Mouse (Mus musculus): ENCODE data around the gene Lsm14b. TPM values are rescaled to one million over a fixed set of nuclear protein-coding genes. Genes with fewer than 3 reads are reported as not detected.

The Lsm14b gene
- polyA plus RNA-seq, 2 experiments: 1.7 to 10.7 TPM

- H3K4me1 ChIP-seq (replicated peaks; ENCODE audit: control insufficient read depth in 2 of 2, insufficient read depth in 2 of 2, low read length in 1 of 2): peaks cover 0 to 6% of the 10 kb centered on the region in 2 experiments; a peak in 3 of 4 replicates
- 61% methylated on average over 3 of the region's 3 CpGs for WGBS (ENCODE audit: insufficient replicate concordance)
- ATAC-seq (ENCODE audit: insufficient read depth) (no peak), DNase-seq (ENCODE audit: low read depth in 3 of 3, low spot score in 3 of 3) (no peak)
- no peaks in the 10 kb centered on the region for H3K9me3 ChIP-seq (ENCODE audit: control insufficient read depth, low read length)
- no peak overlapping the region for H3K9ac ChIP-seq (replicated peaks)
- H3K27ac ChIP-seq: no peak overlapping the region
- H3K36me3 ChIP-seq (replicated peaks; ENCODE audit: control insufficient read depth, insufficient read depth, low read depth): no peaks in the 10 kb centered on the region
- H3K27me3 ChIP-seq (ENCODE audit: control insufficient read depth, insufficient read depth, low read length): peaks cover 3% of the 10 kb centered on the region
- H3K4me2 ChIP-seq (ENCODE audit: low read depth): no peak overlapping the region
- TF ChIP-seq CTCF (IDR thresholded peaks at IDR 0.05; ENCODE audit: low read depth) (no peak), EP300 (IDR thresholded peaks at IDR 0.05; ENCODE audit: low read depth) (no peak)
- H3K4me3 ChIP-seq (ENCODE audit: insufficient read depth in 1 of 2, low read depth in 2 of 2, low read length in 2 of 2): no peak overlapping the region
Observed at GRCm38 (mm10) chr2:180047580-180047979, 22.8 kb downstream of the Lsm14b start.

- H3K4me2 ChIP-seq (ENCODE audit: low read depth): no peak overlapping the region
- ATAC-seq (ENCODE audit: insufficient read depth) (no peak), DNase-seq (ENCODE audit: low read depth in 3 of 3, low spot score in 3 of 3) (no peak)
- no peaks in the 10 kb centered on the region for H3K9me3 ChIP-seq (ENCODE audit: control insufficient read depth, low read length)
- H3K27me3 ChIP-seq (ENCODE audit: control insufficient read depth, insufficient read depth, low read length): peaks cover 3% of the 10 kb centered on the region
- TF ChIP-seq EP300 (IDR thresholded peaks at IDR 0.05; ENCODE audit: low read depth) (no peak), CTCF (IDR thresholded peaks at IDR 0.05; ENCODE audit: low read depth) (no peak)
- H3K4me1 ChIP-seq (replicated peaks; ENCODE audit: control insufficient read depth in 2 of 2, insufficient read depth in 2 of 2, low read length in 1 of 2): peaks cover 0 to 6% of the 10 kb centered on the region in 2 experiments; a peak in 3 of 4 replicates
- 80% methylated on average over 18 of the region's 18 CpGs for WGBS (ENCODE audit: insufficient replicate concordance)
- no peak overlapping the region for H3K27ac ChIP-seq
- no peak overlapping the region for H3K4me3 ChIP-seq (ENCODE audit: insufficient read depth in 1 of 2, low read depth in 2 of 2, low read length in 2 of 2)
- H3K36me3 ChIP-seq (replicated peaks; ENCODE audit: control insufficient read depth, insufficient read depth, low read depth): no peaks in the 10 kb centered on the region
- no peak overlapping the region for H3K9ac ChIP-seq (replicated peaks)
Observed at GRCm38 (mm10) chr2:180047980-180048635, 23.3 kb downstream of the Lsm14b start.

- H3K27ac ChIP-seq: no peak overlapping the region
- no peak overlapping the region for H3K4me2 ChIP-seq (ENCODE audit: low read depth)
- ATAC-seq (ENCODE audit: insufficient read depth): peak; percentile 46
- peak; percentile 54 to 61 (median 58) for DNase-seq (ENCODE audit: low read depth in 3 of 3, low spot score in 3 of 3)
- no peaks in the 10 kb centered on the region for H3K9me3 ChIP-seq (ENCODE audit: control insufficient read depth, low read length)
- H3K9ac ChIP-seq (replicated peaks): no peak overlapping the region
- TF ChIP-seq EP300 (IDR thresholded peaks at IDR 0.05; ENCODE audit: low read depth) (no peak), CTCF (IDR thresholded peaks at IDR 0.05; ENCODE audit: low read depth) (peak; percentile 96)
- WGBS (ENCODE audit: insufficient replicate concordance): 23% methylated on average over 5 of the region's 5 CpGs
- no peaks in the 10 kb centered on the region for H3K36me3 ChIP-seq (replicated peaks; ENCODE audit: control insufficient read depth, insufficient read depth, low read depth)
- no peaks in the 10 kb centered on the region for H3K4me1 ChIP-seq (replicated peaks; ENCODE audit: control insufficient read depth in 2 of 2, insufficient read depth in 2 of 2, low read length in 1 of 2)
- H3K27me3 ChIP-seq (ENCODE audit: control insufficient read depth, insufficient read depth, low read length): no peaks in the 10 kb centered on the region
- no peak overlapping the region for H3K4me3 ChIP-seq (ENCODE audit: insufficient read depth in 1 of 2, low read depth in 2 of 2, low read length in 2 of 2)
Observed at GRCm38 (mm10) chr2:180050986-180051385, 26.2 kb downstream of the Lsm14b start.

- WGBS (ENCODE audit: insufficient replicate concordance): 82% methylated on average over 14 of the region's 14 CpGs
- no peak overlapping the region for H3K4me2 ChIP-seq (ENCODE audit: low read depth)
- H3K36me3 ChIP-seq (replicated peaks; ENCODE audit: control insufficient read depth, insufficient read depth, low read depth): no peaks in the 10 kb centered on the region
- H3K4me1 ChIP-seq (replicated peaks; ENCODE audit: control insufficient read depth in 2 of 2, insufficient read depth in 2 of 2, low read length in 1 of 2): no peaks in the 10 kb centered on the region
- H3K27ac ChIP-seq: no peak overlapping the region
- ATAC-seq (ENCODE audit: insufficient read depth) (no peak), DNase-seq (ENCODE audit: low read depth in 3 of 3, low spot score in 3 of 3) (no peak)
- no peak overlapping the region for H3K9ac ChIP-seq (replicated peaks)
- no peak overlapping the region for H3K4me3 ChIP-seq (ENCODE audit: insufficient read depth in 1 of 2, low read depth in 2 of 2, low read length in 2 of 2)
- H3K27me3 ChIP-seq (ENCODE audit: control insufficient read depth, insufficient read depth, low read length): no peaks in the 10 kb centered on the region
- peak; percentile 73 for TF ChIP-seq CTCF (IDR thresholded peaks at IDR 0.05; ENCODE audit: low read depth)
- TF ChIP-seq EP300 (IDR thresholded peaks at IDR 0.05; ENCODE audit: low read depth): no peak
- H3K9me3 ChIP-seq (ENCODE audit: control insufficient read depth, low read length): no peaks in the 10 kb centered on the region
Observed at GRCm38 (mm10) chr2:180051986-180052733, 27.4 kb downstream of the Lsm14b start.

GRCm38 (mm10) chr2:180053001-180053400, 28.2 kb downstream of the Lsm14b start:
- no peak overlapping the region for H3K9ac ChIP-seq (replicated peaks)
- no peak for DNase-seq (ENCODE audit: low read depth in 3 of 3, low spot score in 3 of 3)
- H3K9me3 ChIP-seq (ENCODE audit: control insufficient read depth, low read length): no peaks in the 10 kb centered on the region
- WGBS (ENCODE audit: insufficient replicate concordance): 85% methylated on average over 9 of the region's 9 CpGs
- H3K4me2 ChIP-seq (ENCODE audit: low read depth): no peak overlapping the region
- no peaks in the 10 kb centered on the region for H3K27me3 ChIP-seq (ENCODE audit: control insufficient read depth, insufficient read depth, low read length)
- H3K27ac ChIP-seq: no peak overlapping the region
- H3K4me1 ChIP-seq (replicated peaks; ENCODE audit: control insufficient read depth in 2 of 2, insufficient read depth in 2 of 2, low read length in 1 of 2): no peaks in the 10 kb centered on the region
- no peaks in the 10 kb centered on the region for H3K36me3 ChIP-seq (replicated peaks; ENCODE audit: control insufficient read depth, insufficient read depth, low read depth)
- H3K4me3 ChIP-seq (ENCODE audit: insufficient read depth in 1 of 2, low read depth in 2 of 2, low read length in 2 of 2): no peak overlapping the region
- ATAC-seq (ENCODE audit: insufficient read depth): no peak
- TF ChIP-seq CTCF (IDR thresholded peaks at IDR 0.05; ENCODE audit: low read depth) (no peak), EP300 (IDR thresholded peaks at IDR 0.05; ENCODE audit: low read depth) (no peak)

All from liver, embryonic 14.5 days (tissue).